Comparison of ENCODE assay signal across 22 mouse cellular contexts in the genomic region with DNA sequence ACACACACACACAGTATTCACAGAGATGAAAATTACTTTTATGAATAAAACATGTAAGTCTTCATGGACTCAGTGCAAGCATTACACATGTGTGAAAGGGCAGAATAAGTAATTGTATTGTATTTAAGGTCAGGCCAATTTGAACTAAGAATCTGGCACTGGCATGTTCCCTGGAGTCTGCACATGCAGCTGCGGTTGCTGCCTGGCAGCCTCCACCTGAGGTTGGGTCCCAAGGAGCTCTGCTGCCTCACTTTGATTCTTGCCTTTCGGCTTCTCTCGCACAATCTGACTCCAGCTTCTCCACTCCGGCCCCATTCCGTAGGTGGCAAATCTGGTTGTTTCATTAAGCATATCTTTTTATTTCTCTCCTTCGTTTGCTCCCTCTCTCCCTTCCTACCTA. TPM values are rescaled to one million over a fixed set of nuclear protein-coding genes. Genes with fewer than 3 reads are reported as not detected.
DNase-seq lines count a peak whose midpoint lies in the region; ATAC-seq lines count a peak whose summit lies in the region.
"Had no signal": no experiment of that assay in that cellular context is flagged by ENCODE, and none has a peak within 500 bp of the region (broad histone marks: within the 10 kb centered on the region; RNA-seq: fewer than 3 reads in every experiment).

No protein-coding gene starts in this region.

- no peaks in the 10 kb centered on the region for H3K27me3 ChIP-seq in hindbrain, embryonic 14.5 days (ENCODE audit: control insufficient read depth, insufficient read depth, low read length)
- no peaks in the 10 kb centered on the region for H3K27me3 ChIP-seq in hindbrain, embryonic 11.5 days (ENCODE audit: control insufficient read depth, insufficient read depth, low read length)
- H3K27me3 ChIP-seq in neural tube, embryonic 14.5 days (ENCODE audit: control insufficient read depth, insufficient read depth, low read length) = no peaks in the 10 kb centered on the region
- H3K27me3 ChIP-seq in neural tube, embryonic 15.5 days (replicated peaks) = no peaks in the 10 kb centered on the region
- H3K27me3 ChIP-seq in midbrain, embryonic 14.5 days (ENCODE audit: control insufficient read depth, insufficient read depth, low read length) = no peaks in the 10 kb centered on the region
- H3K27me3 ChIP-seq: CH12.LX; embryonic facial prominence, embryonic 13.5 days; forebrain, embryonic 15.5 days; heart, embryonic 15.5 days; hindbrain, embryonic 15.5 days had no signal

- no peak for DNase-seq in hindbrain, embryonic 14.5 days (ENCODE audit: low spot score)
- no peak for DNase-seq in hindbrain, embryonic 11.5 days (ENCODE audit: low spot score)
- DNase-seq in midbrain, embryonic 14.5 days = peak; percentile 4
- DNase-seq in testis, postnatal 14 days (ENCODE audit: low spot score) = no peak
- DNase-seq in embryo, embryonic 11 days = no peak
- DNase-seq: adrenal gland, adult 2 months; adrenal gland, postnatal 25 days; cerebellum, adult 8-10 months; cerebellum, postnatal 14 days; gastrocnemius, postnatal 36 days; heart, adult 18-20 months; heart, postnatal 14 days had no signal

- no peaks in the 10 kb centered on the region for H3K36me3 ChIP-seq in hindbrain, embryonic 14.5 days (replicated peaks; ENCODE audit: control insufficient read depth, insufficient read depth)
- no peaks in the 10 kb centered on the region for H3K36me3 ChIP-seq in hindbrain, embryonic 11.5 days (ENCODE audit: control insufficient read depth, insufficient read depth, low read length)
- no peaks in the 10 kb centered on the region for H3K36me3 ChIP-seq in neural tube, embryonic 14.5 days (ENCODE audit: control insufficient read depth, insufficient read depth, low read length)
- H3K36me3 ChIP-seq in neural tube, embryonic 15.5 days = no peaks in the 10 kb centered on the region
- H3K36me3 ChIP-seq in midbrain, embryonic 14.5 days (ENCODE audit: control insufficient read depth, insufficient read depth, low read length) = no peaks in the 10 kb centered on the region
- H3K36me3 ChIP-seq: embryonic facial prominence, embryonic 13.5 days; forebrain, embryonic 15.5 days; heart, embryonic 15.5 days; hindbrain, embryonic 15.5 days had no signal

- H3K9me3 ChIP-seq in hindbrain, embryonic 14.5 days (ENCODE audit: control insufficient read depth, low read length) = no peaks in the 10 kb centered on the region
- H3K9me3 ChIP-seq in hindbrain, embryonic 11.5 days (ENCODE audit: control insufficient read depth, low read length) = no peaks in the 10 kb centered on the region
- H3K9me3 ChIP-seq in neural tube, embryonic 14.5 days (ENCODE audit: control insufficient read depth, low read length) = no peaks in the 10 kb centered on the region
- H3K9me3 ChIP-seq in neural tube, embryonic 15.5 days (replicated peaks) = no peaks in the 10 kb centered on the region
- no peaks in the 10 kb centered on the region for H3K9me3 ChIP-seq in midbrain, embryonic 14.5 days (ENCODE audit: control insufficient read depth, low read length)
- H3K9me3 ChIP-seq: embryonic facial prominence, embryonic 13.5 days; forebrain, embryonic 15.5 days; heart, embryonic 15.5 days; hindbrain, embryonic 15.5 days had no signal

- no peak overlapping the region for H3K4me3 ChIP-seq in hindbrain, embryonic 14.5 days (replicated peaks; ENCODE audit: low read length)
- no peak overlapping the region for H3K4me3 ChIP-seq in hindbrain, embryonic 11.5 days (ENCODE audit: low read depth, low read length)
- no peak overlapping the region for H3K4me3 ChIP-seq in neural tube, embryonic 14.5 days (ENCODE audit: low read depth, low read length)
- no peak overlapping the region for H3K4me3 ChIP-seq in neural tube, embryonic 15.5 days (replicated peaks)
- H3K4me3 ChIP-seq in midbrain, embryonic 14.5 days (replicated peaks; ENCODE audit: low read depth, low read length) = no peak overlapping the region
- H3K4me3 ChIP-seq: embryonic facial prominence, embryonic 13.5 days; forebrain, embryonic 15.5 days; heart, embryonic 15.5 days; hindbrain, embryonic 15.5 days had no signal

- H3K27ac ChIP-seq in hindbrain, embryonic 14.5 days = no peak overlapping the region
- H3K27ac ChIP-seq in hindbrain, embryonic 11.5 days (ENCODE audit: low read depth, low read length) = no peak overlapping the region
- H3K27ac ChIP-seq in neural tube, embryonic 14.5 days (ENCODE audit: low read depth, low read length) = no peak overlapping the region
- no peak overlapping the region for H3K27ac ChIP-seq in neural tube, embryonic 15.5 days (replicated peaks)
- H3K27ac ChIP-seq in midbrain, embryonic 14.5 days (replicated peaks; ENCODE audit: low read depth, low read length) = no peak overlapping the region
- H3K27ac ChIP-seq: embryonic facial prominence, embryonic 13.5 days; forebrain, embryonic 15.5 days; heart, embryonic 15.5 days; hindbrain, embryonic 15.5 days had no signal

- H3K4me1 ChIP-seq in hindbrain, embryonic 14.5 days (replicated peaks; ENCODE audit: control insufficient read depth, insufficient read depth, low read length) = no peaks in the 10 kb centered on the region
- no peaks in the 10 kb centered on the region for H3K4me1 ChIP-seq in hindbrain, embryonic 11.5 days (replicated peaks; ENCODE audit: control insufficient read depth, insufficient read depth, low read length)
- H3K4me1 ChIP-seq in neural tube, embryonic 14.5 days (ENCODE audit: control insufficient read depth, insufficient read depth, low read length) = no peaks in the 10 kb centered on the region
- peaks cover 8% of the 10 kb centered on the region for H3K4me1 ChIP-seq in neural tube, embryonic 15.5 days
- H3K4me1 ChIP-seq in midbrain, embryonic 14.5 days (ENCODE audit: control insufficient read depth, insufficient read depth, low read length) = no peaks in the 10 kb centered on the region
- H3K4me1 ChIP-seq: embryonic facial prominence, embryonic 13.5 days; forebrain, embryonic 15.5 days; heart, embryonic 15.5 days had no signal

- WGBS in hindbrain, embryonic 14.5 days = 75% methylated on average over 6 of the region's 6 CpGs
- 81% methylated on average over 6 of the region's 6 CpGs for WGBS in hindbrain, embryonic 11.5 days
- 83% methylated on average over 6 of the region's 6 CpGs for WGBS in neural tube, embryonic 14.5 days
- WGBS in neural tube, embryonic 15.5 days = 75% methylated on average over 6 of the region's 6 CpGs
- WGBS in midbrain, embryonic 14.5 days = 76% methylated on average over 6 of the region's 6 CpGs

- peak; percentile 21; the same call in 1 of the 2 replicates for ATAC-seq in hindbrain, embryonic 14.5 days (ENCODE audit: low FRiP score)
- ATAC-seq in hindbrain, embryonic 11.5 days (ENCODE audit: low FRiP score) = no peak
- ATAC-seq in neural tube, embryonic 14.5 days (ENCODE audit: low read depth) = peak; percentile 21; the same call in 1 of the 2 replicates
- no peak for ATAC-seq in neural tube, embryonic 15.5 days (ENCODE audit: low FRiP score)
- peak; percentile 46; the same call in 1 of the 2 replicates for ATAC-seq in midbrain, embryonic 14.5 days (ENCODE audit: low FRiP score, low TSS enrichment)
- ATAC-seq: activated CD4-positive, CD25-positive, alpha-beta regulatory T cell, adult 4 months; forebrain, embryonic 15.5 days; Patski had no signal

- H3K4me2 ChIP-seq in hindbrain, embryonic 14.5 days (replicated peaks) = no peak overlapping the region
- no peak overlapping the region for H3K4me2 ChIP-seq in hindbrain, embryonic 11.5 days (replicated peaks; ENCODE audit: low read depth, low read length)
- H3K4me2 ChIP-seq in neural tube, embryonic 14.5 days (ENCODE audit: low read depth, low read length) = no peak overlapping the region
- no peak overlapping the region for H3K4me2 ChIP-seq in neural tube, embryonic 15.5 days
- no peak overlapping the region for H3K4me2 ChIP-seq in midbrain, embryonic 14.5 days (ENCODE audit: low read length)
- H3K4me2 ChIP-seq: embryonic facial prominence, embryonic 13.5 days; forebrain, embryonic 15.5 days; heart, embryonic 11.5 days; heart, embryonic 15.5 days; hindbrain, embryonic 15.5 days had no signal

- H3K9ac ChIP-seq in hindbrain, embryonic 14.5 days = no peak overlapping the region
- H3K9ac ChIP-seq in hindbrain, embryonic 11.5 days (ENCODE audit: low read depth, low read length) = no peak overlapping the region
- no peak overlapping the region for H3K9ac ChIP-seq in neural tube, embryonic 14.5 days (replicated peaks; ENCODE audit: low read depth, low read length)
- no peak overlapping the region for H3K9ac ChIP-seq in neural tube, embryonic 15.5 days (replicated peaks)
- H3K9ac ChIP-seq in midbrain, embryonic 14.5 days (replicated peaks; ENCODE audit: low read length) = no peak overlapping the region
- H3K9ac ChIP-seq: embryonic facial prominence, embryonic 13.5 days; forebrain, embryonic 15.5 days; heart, embryonic 15.5 days; hindbrain, embryonic 15.5 days had no signal

RNA-seq across cellular contexts. Expression of a gene that starts 10.6 kb away (rescaled TPM):
- polyA plus RNA-seq in hindbrain, embryonic 14.5 days (2014; fragmentation: Nextera tagmentation; extraction: Ambion mirVana) = not detected in 2 replicates
- polyA plus RNA-seq in hindbrain, embryonic 11.5 days (2014; fragmentation: Nextera tagmentation; extraction: Ambion mirVana) = not detected in 2 replicates
- not detected in 2 replicates for polyA plus RNA-seq in neural tube, embryonic 14.5 days (2014; fragmentation: Nextera tagmentation; extraction: Ambion mirVana)
- polyA plus RNA-seq in neural tube, embryonic 15.5 days (2015; fragmentation: Nextera tagmentation; extraction: Ambion mirVana) = 0.14 TPM in 1 of 2 replicates, not detected in the other
- polyA plus RNA-seq in midbrain, embryonic 14.5 days (2014; fragmentation: Nextera tagmentation; extraction: Ambion mirVana) = not detected in 2 replicates
- polyA plus RNA-seq: activated CD4-positive, CD25-positive, alpha-beta regulatory T cell, adult 4 months; adrenal gland, adult 2 months; forebrain, embryonic 15.5 days; heart, embryonic 11.5 days; heart, embryonic 15.5 days; hindbrain, embryonic 15.5 days; Patski had no signal

RNA-seq across cellular contexts. Expression of a gene that starts 36.4 kb away (rescaled TPM):
- polyA plus RNA-seq in hindbrain, embryonic 14.5 days (2014; fragmentation: Nextera tagmentation; extraction: Ambion mirVana) = not detected in 2 replicates
- not detected in 2 replicates for polyA plus RNA-seq in hindbrain, embryonic 11.5 days (2014; fragmentation: Nextera tagmentation; extraction: Ambion mirVana)
- not detected in 2 replicates for polyA plus RNA-seq in neural tube, embryonic 14.5 days (2014; fragmentation: Nextera tagmentation; extraction: Ambion mirVana)
- not detected in 2 replicates for polyA plus RNA-seq in neural tube, embryonic 15.5 days (2015; fragmentation: Nextera tagmentation; extraction: Ambion mirVana)
- polyA plus RNA-seq in midbrain, embryonic 14.5 days (2014; fragmentation: Nextera tagmentation; extraction: Ambion mirVana) = not detected in 2 replicates
- polyA plus RNA-seq: activated CD4-positive, CD25-positive, alpha-beta regulatory T cell, adult 4 months; adrenal gland, adult 2 months; embryonic facial prominence, embryonic 13.5 days; forebrain, embryonic 15.5 days; heart, embryonic 11.5 days; hindbrain, embryonic 15.5 days; Patski had no signal

RNA-seq across cellular contexts. Expression of a gene that starts 49.4 kb away (rescaled TPM):
- 0.12 and 0.26 TPM in 2 replicates for polyA plus RNA-seq in hindbrain, embryonic 14.5 days (2014; fragmentation: Nextera tagmentation; extraction: Ambion mirVana)
- polyA plus RNA-seq in hindbrain, embryonic 11.5 days (2014; fragmentation: Nextera tagmentation; extraction: Ambion mirVana) = 0.11 and 0.17 TPM in 2 replicates
- polyA plus RNA-seq in neural tube, embryonic 14.5 days (2014; fragmentation: Nextera tagmentation; extraction: Ambion mirVana) = 0.58 TPM in 1 of 2 replicates, not detected in the other
- 0.27 and 0.42 TPM in 2 replicates for polyA plus RNA-seq in neural tube, embryonic 15.5 days (2015; fragmentation: Nextera tagmentation; extraction: Ambion mirVana)
- polyA plus RNA-seq in midbrain, embryonic 14.5 days (2014; fragmentation: Nextera tagmentation; extraction: Ambion mirVana) = not detected in 2 replicates
- polyA plus RNA-seq: activated CD4-positive, CD25-positive, alpha-beta regulatory T cell, adult 4 months had no signal

Comparison
In these comparisons a context has a peak if more than half of its experiments do, and no peak if none do; other contexts are left out.
1. ATAC-seq: peak in hindbrain, embryonic 14.5 days (single experiment), neural tube, embryonic 14.5 days (single experiment) and midbrain, embryonic 14.5 days (single experiment); none in hindbrain, embryonic 11.5 days (single experiment) and neural tube, embryonic 15.5 days (single experiment).